In the genomic region with DNA sequence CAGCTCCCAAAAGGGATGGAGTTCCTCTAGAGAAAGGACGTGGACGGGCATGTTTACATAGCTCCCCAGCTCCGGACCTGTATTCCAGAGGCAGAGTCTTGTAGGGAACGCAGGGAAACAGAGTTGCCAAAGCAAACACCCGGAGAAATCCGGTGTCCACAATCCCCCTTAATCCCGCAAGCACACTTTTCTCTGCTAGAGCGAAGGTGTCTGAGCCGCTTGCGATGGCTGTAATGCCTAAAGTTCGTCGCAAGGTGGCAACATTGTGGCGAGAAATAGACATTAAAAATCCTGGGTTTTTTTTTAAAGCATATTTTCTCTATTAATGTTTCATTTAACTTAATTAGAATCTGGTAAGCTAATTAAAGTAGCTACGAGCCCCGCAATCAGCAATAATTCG, we compare ENCODE assay signal across 8 mouse cellular contexts. TPM values are rescaled to one million over a fixed set of nuclear protein-coding genes. Genes with fewer than 3 reads are reported as not detected.
DNase-seq lines count a peak whose midpoint lies in the region; ATAC-seq lines count a peak whose summit lies in the region.

No protein-coding gene starts in this region.

- peak; percentile 41 for DNase-seq in urinary bladder, postnatal 25 days (ENCODE audit: low spot score)
- DNase-seq in urinary bladder, adult 18-20 months (ENCODE audit: low spot score in 2 of 2), result no peak
- peak; percentile 64 for DNase-seq in kidney, adult 9 months
- peak; percentile 75 for DNase-seq in right cerebral cortex, adult 2 months (ENCODE audit: low spot score in 2 of 2)
- DNase-seq in frontal cortex, postnatal 25 days (ENCODE audit: low spot score in 2 of 2), result no peak

- no peak overlapping the region for H3K27ac ChIP-seq in brown adipose tissue, adult 24 weeks (replicated peaks; ENCODE audit: low read depth, low read length)
- no peak overlapping the region for H3K27ac ChIP-seq in forebrain, embryonic 16.5 days (ENCODE audit: low read length)
- no peak overlapping the region for H3K27ac ChIP-seq in lung, embryonic 16.5 days (ENCODE audit: low read length)

- H3K4me3 ChIP-seq in brown adipose tissue, adult 24 weeks (ENCODE audit: insufficient read depth, low read depth, low read length), result peak overlapping the region; percentile 51
- peak overlapping the region; percentile 35 for H3K4me3 ChIP-seq in forebrain, embryonic 16.5 days (replicated peaks; ENCODE audit: low read length)
- peak overlapping the region; percentile 35 for H3K4me3 ChIP-seq in lung, embryonic 16.5 days (ENCODE audit: low read length)

- no peaks in the 10 kb centered on the region for H3K9me3 ChIP-seq in forebrain, embryonic 16.5 days (ENCODE audit: control insufficient read depth, low read length)
- H3K9me3 ChIP-seq in lung, embryonic 16.5 days (ENCODE audit: control insufficient read depth, low read length), result no peaks in the 10 kb centered on the region

- H3K36me3 ChIP-seq in forebrain, embryonic 16.5 days (ENCODE audit: control insufficient read depth, insufficient read depth), result no peaks in the 10 kb centered on the region
- no peaks in the 10 kb centered on the region for H3K36me3 ChIP-seq in lung, embryonic 16.5 days (ENCODE audit: control insufficient read depth, insufficient read depth, low read length)

- no peaks in the 10 kb centered on the region for H3K4me1 ChIP-seq in brown adipose tissue, adult 24 weeks (ENCODE audit: control insufficient read depth, insufficient read depth, insufficient read length, low read length)
- peaks cover 30% of the 10 kb centered on the region for H3K4me1 ChIP-seq in forebrain, embryonic 16.5 days (replicated peaks; ENCODE audit: control insufficient read depth, insufficient read depth, low read length)
- peaks cover 16% of the 10 kb centered on the region for H3K4me1 ChIP-seq in lung, embryonic 16.5 days (replicated peaks; ENCODE audit: control insufficient read depth, insufficient read depth, low read length)

- peaks cover 58% of the 10 kb centered on the region for H3K27me3 ChIP-seq in forebrain, embryonic 16.5 days (replicated peaks; ENCODE audit: control insufficient read depth, insufficient read depth, low read length)
- peaks cover 71% of the 10 kb centered on the region for H3K27me3 ChIP-seq in lung, embryonic 16.5 days (ENCODE audit: control insufficient read depth, insufficient read depth, low read depth, low read length)

- peak overlapping the region; percentile 56 for H3K4me2 ChIP-seq in forebrain, embryonic 16.5 days (ENCODE audit: low read length)
- peak overlapping the region; percentile 53 for H3K4me2 ChIP-seq in lung, embryonic 16.5 days (ENCODE audit: low read depth, low read length)

- H3K9ac ChIP-seq in forebrain, embryonic 16.5 days (replicated peaks; ENCODE audit: low read depth, low read length), result peak overlapping the region; percentile 20; the same call in 1 of the 2 replicates
- no peak overlapping the region for H3K9ac ChIP-seq in lung, embryonic 16.5 days (ENCODE audit: low read length)

- ATAC-seq in forebrain, embryonic 16.5 days, result no peak
- ATAC-seq in lung, embryonic 16.5 days (ENCODE audit: low read depth), result no peak

- under 1% methylated on average over 16 of the region's 16 CpGs for WGBS in forebrain, embryonic 16.5 days
- under 1% methylated on average over 16 of the region's 16 CpGs for WGBS in lung, embryonic 16.5 days

RNA-seq across cellular contexts. Expression of gene Skor1, which starts 13.0 kb away (rescaled TPM):
- polyA plus RNA-seq in brown adipose tissue, adult 24 weeks (2012; ENCODE audit: insufficient read depth, insufficient read length, missing spikeins), result not detected in 2 replicates
- polyA plus RNA-seq in forebrain, embryonic 16.5 days (2015; fragmentation: Nextera tagmentation; extraction: Ambion mirVana), result 0.24 and 0.32 TPM in 2 replicates
- 0.09 TPM in 1 of 2 replicates, not detected in the other for polyA plus RNA-seq in lung, embryonic 16.5 days (2015; fragmentation: Nextera tagmentation; extraction: Ambion mirVana)

Comparison
In these comparisons a context has a peak if more than half of its experiments do, and no peak if none do; other contexts are left out.
1. DNase-seq: peak in urinary bladder, postnatal 25 days (single experiment), kidney, adult 9 months (single experiment) and right cerebral cortex, adult 2 months (2 of 2); none in urinary bladder, adult 18-20 months (0 of 2) and frontal cortex, postnatal 25 days (0 of 2).
2. Peak in every context shown above with its lines, with median percentiles within 50 percentile points of each other: H3K4me3 ChIP-seq.